Mouse (Mus musculus): ENCODE data around the gene Lsm2.

Gene Lsm2

GRCm38 (mm10) chr17:34981690-34982180 is at the start of gene Lsm2:
Gene Lsm2, plus strand, starts transcription at chr17:34981862.
- peak; percentile 97 for DNase-seq (ENCODE audit: low read depth, low spot score)

- peak; percentile 57 for DNase-seq (ENCODE audit: low read depth, low spot score)
These were observed 49.4 kb upstream of the Lsm2 start for GRCm38 (mm10) chr17:34932287-34932686.

GRCm38 (mm10) chr17:34934031-34934430 is 47.6 kb upstream of the Lsm2 start:
- DNase-seq (ENCODE audit: low read depth, low spot score), result no peak

DNA sequence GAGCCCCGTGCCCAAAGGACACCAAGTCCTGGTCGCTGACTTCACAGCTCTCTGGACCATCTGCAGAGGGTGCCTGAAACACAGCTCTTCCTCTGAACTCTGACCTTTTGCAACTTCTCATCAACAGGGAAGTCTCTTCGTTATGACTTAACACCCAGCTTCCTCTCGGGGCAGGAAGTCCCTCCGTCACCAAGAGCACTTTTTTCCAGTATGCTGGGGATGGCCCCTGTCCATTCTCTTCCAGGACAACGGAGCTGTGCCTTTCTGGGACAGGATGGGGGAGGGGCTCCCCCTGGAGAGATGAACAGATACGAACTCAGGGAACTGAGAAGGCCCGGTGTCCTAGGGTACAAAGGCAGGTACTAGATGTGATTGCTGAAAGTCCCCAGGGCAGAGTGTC is 46.8 kb upstream of the Lsm2 start:
- DNase-seq (ENCODE audit: low read depth, low spot score), result no peak

- no peak for DNase-seq (ENCODE audit: low read depth, low spot score)
These were observed 43.6 kb upstream of the Lsm2 start for GRCm38 (mm10) chr17:34937960-34938505.

- DNase-seq (ENCODE audit: low read depth, low spot score), result no peak
These were observed 40.2 kb upstream of the Lsm2 start for GRCm38 (mm10) chr17:34941344-34942041.

- no peak for DNase-seq (ENCODE audit: low read depth, low spot score)
These were observed 38.4 kb upstream of the Lsm2 start for GRCm38 (mm10) chr17:34943128-34943815.

DNA sequence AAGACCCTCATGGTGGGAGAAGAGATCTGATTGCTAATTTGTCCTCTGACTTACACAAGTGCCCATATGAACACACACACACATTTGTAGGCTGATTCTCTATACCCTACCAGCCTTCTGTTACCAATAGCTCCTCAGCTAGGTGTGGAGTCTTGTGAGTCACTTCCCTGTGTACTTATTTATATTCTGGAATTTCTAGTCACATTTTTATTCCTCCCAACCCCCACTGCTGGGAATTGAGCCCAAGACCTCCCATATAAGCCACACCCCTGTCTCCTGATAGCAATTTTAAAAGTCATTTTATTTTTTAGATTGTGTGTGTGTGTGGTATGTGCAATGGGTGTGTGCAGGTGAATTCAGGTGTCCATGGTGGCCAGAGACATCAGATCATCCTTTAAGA is 37.3 kb upstream of the Lsm2 start:
- DNase-seq (ENCODE audit: low read depth, low spot score), result no peak

DNA sequence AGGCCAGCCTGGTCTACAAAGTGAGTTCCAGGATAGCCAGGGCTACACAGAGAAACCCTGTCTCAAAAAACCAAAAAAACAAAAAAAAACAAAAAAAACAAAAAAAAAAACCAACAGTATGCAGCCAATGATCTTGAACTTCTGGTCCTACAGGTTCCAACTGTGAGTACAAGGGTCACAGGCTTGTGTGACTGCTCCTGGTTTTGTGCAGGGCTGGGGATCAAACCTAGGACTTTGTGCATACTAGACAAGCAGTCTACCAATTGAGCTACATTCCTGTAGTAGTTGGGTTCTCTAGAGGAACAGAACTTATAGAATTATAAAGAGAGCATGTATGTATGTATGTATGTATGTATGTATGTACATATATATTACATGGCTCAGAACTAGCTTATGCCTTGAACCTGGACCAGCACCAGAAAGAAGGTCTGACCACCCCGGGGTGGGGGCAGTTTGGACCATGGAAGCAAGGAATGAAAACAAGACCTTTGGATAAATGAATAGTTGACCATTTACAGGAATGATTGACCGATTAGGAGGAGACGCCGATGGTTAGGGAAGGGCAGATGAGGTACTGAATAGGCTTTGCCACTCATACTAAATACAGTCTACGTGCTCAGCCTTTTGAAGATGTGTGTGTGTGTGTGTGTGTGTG is 35.0 kb upstream of the Lsm2 start:
- no peak for DNase-seq (ENCODE audit: low read depth, low spot score)

DNA sequence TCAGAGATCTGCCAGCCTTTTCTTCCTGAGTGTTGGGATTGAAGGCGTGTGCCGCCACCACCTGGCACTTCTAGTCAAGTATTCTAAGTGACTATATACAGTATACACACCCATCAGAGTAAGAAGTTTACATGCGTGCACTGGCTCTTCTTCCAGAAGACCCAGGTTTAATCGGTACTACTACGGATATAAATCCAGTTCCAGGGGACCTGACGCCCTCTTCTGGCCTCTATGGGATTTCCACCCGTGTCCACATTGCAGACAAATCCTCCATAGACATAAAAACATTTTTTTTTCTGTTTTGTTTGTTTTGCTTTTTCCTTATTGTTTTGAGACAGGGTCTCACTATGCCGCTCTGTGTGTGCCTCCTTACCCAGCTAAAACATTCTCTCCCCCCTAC is 34.1 kb upstream of the Lsm2 start:
- peak; percentile 47 for DNase-seq (ENCODE audit: low read depth, low spot score)

DNA sequence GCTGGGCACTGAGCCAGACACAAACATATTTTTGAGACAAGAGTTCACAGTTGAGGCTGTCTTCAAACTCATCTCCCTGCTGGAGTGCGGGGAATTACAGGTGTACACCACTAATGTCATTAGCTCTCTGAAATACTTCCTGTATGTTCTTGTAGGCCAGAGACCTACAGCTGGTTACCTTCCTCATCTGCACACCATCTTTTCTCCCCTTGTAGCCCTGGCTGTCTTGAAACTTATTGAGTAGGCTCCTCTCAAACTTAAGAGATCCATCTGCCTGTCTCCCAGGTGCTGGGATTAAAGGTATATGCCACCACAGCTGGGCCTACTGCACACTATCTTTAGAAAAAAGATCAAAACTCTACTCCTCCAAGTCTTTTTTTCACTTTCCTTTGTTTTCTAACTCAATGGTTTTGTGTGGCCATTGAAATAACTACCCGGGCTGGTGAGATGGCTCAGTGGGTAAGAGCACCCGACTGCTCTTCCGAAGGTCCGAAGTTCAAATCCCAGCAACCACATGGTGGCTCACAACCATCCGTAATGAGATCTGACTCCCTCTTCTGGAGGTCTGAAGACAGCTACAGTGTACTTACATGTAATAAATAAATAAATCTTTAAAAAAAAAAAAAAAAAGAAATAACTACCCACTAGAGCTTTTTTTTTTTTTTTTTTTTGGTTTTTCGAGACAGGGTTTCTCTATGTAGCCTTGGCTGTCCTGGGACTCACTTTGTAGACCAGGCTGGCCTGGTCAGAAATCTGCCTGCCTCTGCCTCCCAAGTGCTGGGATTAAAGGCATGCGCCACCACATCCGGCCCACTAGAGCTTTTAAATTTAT is 32.7 kb upstream of the Lsm2 start:
- DNase-seq (ENCODE audit: low read depth, low spot score), result peak; percentile 53

- DNase-seq (ENCODE audit: low read depth, low spot score), result peak; percentile 44
These were observed 32.1 kb upstream of the Lsm2 start for GRCm38 (mm10) chr17:34949553-34949969.

DNA sequence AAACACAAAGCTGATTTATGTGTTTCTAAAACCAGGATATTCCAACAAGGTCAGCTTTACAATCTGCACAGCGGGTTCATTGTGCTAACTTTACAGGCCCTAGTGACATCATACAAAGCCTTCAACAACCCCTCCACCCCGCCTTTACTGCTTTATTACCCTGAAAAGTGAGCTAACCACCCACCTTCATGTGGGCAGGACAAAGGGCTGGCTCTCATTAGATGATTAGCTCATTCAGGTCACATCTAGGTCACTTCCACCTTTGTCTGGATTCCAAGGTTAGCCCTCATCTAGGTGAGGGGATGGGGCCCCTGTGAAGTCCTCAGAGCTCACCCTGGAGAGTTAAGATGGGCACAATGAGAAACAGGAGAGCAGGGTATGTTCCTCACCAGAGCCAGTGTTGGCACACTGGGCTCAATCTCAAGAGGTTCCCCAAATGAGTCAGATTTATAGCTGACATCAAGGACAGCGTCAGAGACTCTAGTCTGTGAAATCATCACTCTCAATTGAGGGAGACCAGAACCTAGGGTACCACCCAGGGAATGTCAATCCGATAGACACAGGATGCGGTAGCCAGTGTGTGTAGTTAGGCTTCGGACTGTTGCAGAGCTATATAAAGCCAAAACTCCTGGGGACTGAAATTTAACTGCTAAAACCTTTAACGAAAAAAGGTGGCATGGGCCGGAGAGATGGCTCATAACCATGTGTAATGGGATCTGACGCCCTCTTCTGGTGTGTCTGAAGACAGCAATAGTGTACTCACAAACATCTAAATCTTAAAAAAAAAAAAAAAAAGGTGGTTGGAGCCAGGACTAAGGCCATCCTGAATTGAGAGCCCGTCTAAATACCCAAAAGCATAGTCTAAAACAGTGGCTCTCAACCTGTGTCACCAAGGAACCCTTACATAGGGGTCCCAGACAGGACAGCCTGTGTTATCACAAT is 30.9 kb upstream of the Lsm2 start:
- DNase-seq (ENCODE audit: low read depth, low spot score), result peak; percentile 37

- no peak for DNase-seq (ENCODE audit: low read depth, low spot score)
These were observed 29.9 kb upstream of the Lsm2 start for GRCm38 (mm10) chr17:34951636-34952377.

GRCm38 (mm10) chr17:34952378-34953040 is 29.2 kb upstream of the Lsm2 start:
- peak; percentile 92 for DNase-seq (ENCODE audit: low read depth, low spot score)

DNA sequence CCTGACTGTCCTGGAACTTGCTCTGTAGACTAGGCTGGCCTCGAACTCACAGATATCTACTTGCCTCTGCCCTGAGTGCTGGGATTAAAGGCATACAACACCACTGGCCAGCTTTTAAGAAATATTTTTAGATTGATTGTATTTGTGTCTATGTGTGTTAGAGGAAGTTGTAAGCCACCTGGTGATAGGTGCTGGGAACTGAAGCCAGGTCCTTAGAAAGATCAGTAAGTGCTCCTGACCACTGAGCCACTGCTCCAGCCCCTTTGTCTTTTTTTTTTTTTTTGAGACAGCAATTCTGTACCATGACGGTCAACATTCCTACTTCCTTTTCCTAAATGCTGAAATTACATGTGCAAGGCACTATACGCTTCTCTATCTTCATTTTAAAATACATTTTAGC is 28.4 kb upstream of the Lsm2 start:
- DNase-seq (ENCODE audit: low read depth, low spot score), result no peak

DNA sequence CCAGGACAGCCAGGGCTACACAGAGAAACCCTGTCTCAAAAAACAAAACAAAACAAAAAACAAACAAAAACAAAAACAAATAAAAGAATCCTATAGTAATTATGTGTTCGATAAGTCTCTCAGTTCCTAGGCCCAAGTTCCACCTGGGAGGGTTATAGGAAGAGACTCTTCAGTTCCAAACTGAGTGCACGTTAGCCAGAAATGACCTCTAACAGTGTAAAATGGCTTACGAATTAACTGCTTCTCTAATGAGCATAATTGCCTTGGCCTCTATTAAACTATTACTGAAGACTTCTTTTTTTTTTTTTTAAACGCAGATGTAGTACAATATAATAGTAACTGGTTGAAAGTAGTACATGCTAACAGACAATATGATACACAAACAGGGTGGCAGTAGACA is 27.8 kb upstream of the Lsm2 start:
- DNase-seq (ENCODE audit: low read depth, low spot score), result no peak

- DNase-seq (ENCODE audit: low read depth, low spot score), result no peak
These were observed 26.8 kb upstream of the Lsm2 start for GRCm38 (mm10) chr17:34954831-34955230.

DNA sequence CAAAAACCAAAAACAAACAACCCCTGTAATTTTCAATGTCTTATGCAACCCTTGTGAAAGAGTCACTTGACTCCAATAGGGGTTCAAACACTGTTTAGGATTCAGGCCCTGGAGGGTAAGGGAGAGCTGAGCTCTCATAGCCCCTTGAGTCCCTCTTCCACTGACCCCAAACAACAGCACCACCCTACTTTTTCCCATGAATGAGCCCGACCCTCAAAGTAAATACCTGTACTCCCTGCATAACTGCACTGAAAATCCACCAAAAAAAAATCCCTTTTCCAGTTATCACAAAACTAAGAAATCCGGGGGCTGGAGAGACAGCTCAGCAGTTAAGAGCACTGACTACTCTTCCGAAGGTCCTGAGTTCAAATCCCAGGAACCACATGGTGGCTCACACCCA is 25.8 kb upstream of the Lsm2 start:
- DNase-seq (ENCODE audit: low read depth, low spot score), result no peak

Data from A20 (cell line).